In genomic region chr2:32693823-32694411, GRCm38 (mm10) we compare ENCODE assay signal across 8 mouse cellular contexts. TPM values are rescaled to one million over a fixed set of nuclear protein-coding genes. Genes with fewer than 3 reads are reported as not detected.
DNase-seq lines count a peak whose midpoint lies in the region; ATAC-seq lines count a peak whose summit lies in the region.

No protein-coding gene starts in this region.

- under 1% methylated on average over 51 of the region's 51 CpGs for WGBS in hindbrain, embryonic 12.5 days

- H3K4me3 ChIP-seq in hindbrain, embryonic 12.5 days = peak overlapping the region; percentile 62

- 0 out of 2 replicates have a peak, but pooled peaks cover 3% of the 10 kb centered on the region for H3K36me3 ChIP-seq in hindbrain, embryonic 12.5 days

- peak overlapping the region; percentile 78 for H3K4me2 ChIP-seq in hindbrain, embryonic 12.5 days (replicated peaks)

- ATAC-seq in hindbrain, embryonic 12.5 days (ENCODE audit: low FRiP score) = peak; percentile 98

- H3K4me1 ChIP-seq in hindbrain, embryonic 12.5 days = peaks cover 14% of the 10 kb centered on the region

- DNase-seq in MN1 (ENCODE audit: low spot score) = peak; percentile 97
- peak; percentile 96 for DNase-seq in cerebellum, adult 9-10 months
- peak; percentile 92 to 95 for DNase-seq in frontal cortex, adult 2 months (ENCODE audit: extremely low spot score in 1 of 2, low spot score in 1 of 2)
- DNase-seq in layer of hippocampus, postnatal 14 days (ENCODE audit: low spot score in 2 of 2) = peak; percentile 94 to 97
- DNase-seq in lung, postnatal 14 days = peak; percentile 97
- DNase-seq in retina, adult 2 months (ENCODE audit: low read depth, low spot score) = peak; percentile 96
- peak; percentile 96 for DNase-seq in thymus, postnatal 36 days

- peak overlapping the region; percentile 77 for H3K27ac ChIP-seq in hindbrain, embryonic 12.5 days

- H3K9ac ChIP-seq in hindbrain, embryonic 12.5 days = peak overlapping the region; percentile 78

- H3K27me3 ChIP-seq in hindbrain, embryonic 12.5 days = 0 out of 2 replicates have a peak, but pooled peaks cover 2% of the 10 kb centered on the region

- H3K9me3 ChIP-seq in hindbrain, embryonic 12.5 days (replicated peaks) = no peaks in the 10 kb centered on the region

RNA-seq across cellular contexts. Expression of gene Fpgs, which starts 10.0 kb away (rescaled TPM):
- 16.8 and 24.8 TPM in 2 replicates for polyA plus RNA-seq in frontal cortex, adult 2 months (2012; rRNA removed)
- polyA plus RNA-seq in hindbrain, embryonic 12.5 days (2016; fragmentation: Nextera tagmentation; extraction: Ambion mirVana) = 19.5 and 20.1 TPM in 2 replicates
- total RNA-seq in layer of hippocampus, postnatal 14 days (2021) = 10 to 100 TPM; 11.6 to 13.0 TPM

RNA-seq across cellular contexts. Expression of gene Cdk9, which starts 19.0 kb away (rescaled TPM):
- 250 and 268 TPM in 2 replicates for polyA plus RNA-seq in frontal cortex, adult 2 months (2012; rRNA removed)
- 99.0 and 101 TPM in 2 replicates for polyA plus RNA-seq in hindbrain, embryonic 12.5 days (2016; fragmentation: Nextera tagmentation; extraction: Ambion mirVana)
- 10 to 100 TPM; 88.8 to 91.1 TPM for total RNA-seq in layer of hippocampus, postnatal 14 days (2021)

RNA-seq across cellular contexts. Expression of gene Sh2d3c, which starts 26.9 kb away (rescaled TPM):
- 28.1 and 28.6 TPM in 2 replicates for polyA plus RNA-seq in frontal cortex, adult 2 months (2012; rRNA removed)
- 33.5 and 34.8 TPM in 2 replicates for polyA plus RNA-seq in hindbrain, embryonic 12.5 days (2016; fragmentation: Nextera tagmentation; extraction: Ambion mirVana)
- total RNA-seq in layer of hippocampus, postnatal 14 days (2021) = 10 to 100 TPM; 31.4 to 33.2 TPM

RNA-seq across cellular contexts. Expression of gene 6330409D20Rik, which starts 46.9 kb away (rescaled TPM):
- 3.2 and 3.5 TPM in 2 replicates for polyA plus RNA-seq in frontal cortex, adult 2 months (2012; rRNA removed)
- 1.6 and 2.0 TPM in 2 replicates for polyA plus RNA-seq in hindbrain, embryonic 12.5 days (2016; fragmentation: Nextera tagmentation; extraction: Ambion mirVana)
- 1 to 10 TPM; 2.8 to 2.9 TPM for total RNA-seq in layer of hippocampus, postnatal 14 days (2021)

RNA-seq across cellular contexts. Expression of gene Eng, which starts 47.5 kb away (rescaled TPM):
- polyA plus RNA-seq in frontal cortex, adult 2 months (2012; rRNA removed) = 34.7 and 37.7 TPM in 2 replicates
- polyA plus RNA-seq in hindbrain, embryonic 12.5 days (2016; fragmentation: Nextera tagmentation; extraction: Ambion mirVana) = 31.6 and 32.1 TPM in 2 replicates
- total RNA-seq in layer of hippocampus, postnatal 14 days (2021) = 10 to 100 TPM; 27.0 to 28.8 TPM

Comparison
In these comparisons a context has a peak if more than half of its experiments do, and no peak if none do; other contexts are left out.
1. Peak in every context shown above with its lines: DNase-seq, ATAC-seq, H3K4me3 ChIP-seq and H3K27ac ChIP-seq.